19 mouse cellular contexts compared by ENCODE assay signal in genomic region chr17:5756065-5756464, GRCm38 (mm10).
A peak's percentile ranks its signal among the peaks of the same experiment; 100 is the strongest.
DNase-seq lines count a peak whose midpoint lies in the region; ATAC-seq lines count a peak whose summit lies in the region.
"Had no signal": no experiment of that assay in that cellular context is flagged by ENCODE, and none has a peak within 500 bp of the region (broad histone marks: within the 10 kb centered on the region; RNA-seq: fewer than 3 reads in every experiment).

No protein-coding gene starts in this region.

- no peaks in the 10 kb centered on the region for H3K36me3 ChIP-seq in forebrain, embryonic 16.5 days (ENCODE audit: control insufficient read depth, insufficient read depth)
- H3K36me3 ChIP-seq: embryonic facial prominence, embryonic 12.5 days; heart, embryonic 12.5 days; hindbrain, embryonic 10.5 days had no signal

- H3K4me2 ChIP-seq in forebrain, embryonic 16.5 days (ENCODE audit: low read length), result no peak overlapping the region
- H3K4me2 ChIP-seq: embryonic facial prominence, embryonic 12.5 days; heart, embryonic 12.5 days; hindbrain, embryonic 14.5 days had no signal

- H3K9ac ChIP-seq in forebrain, embryonic 16.5 days (replicated peaks; ENCODE audit: low read depth, low read length), result no peak overlapping the region
- H3K9ac ChIP-seq: embryonic facial prominence, embryonic 12.5 days; heart, embryonic 12.5 days; hindbrain, embryonic 14.5 days had no signal

- WGBS in forebrain, embryonic 16.5 days, result 60% methylated on average over 5 of the region's 5 CpGs

- H3K9me3 ChIP-seq in forebrain, embryonic 16.5 days (ENCODE audit: control insufficient read depth, low read length), result no peaks in the 10 kb centered on the region
- H3K9me3 ChIP-seq: embryonic facial prominence, embryonic 12.5 days; heart, embryonic 12.5 days; hindbrain, embryonic 10.5 days had no signal

- H3K27me3 ChIP-seq in forebrain, embryonic 16.5 days (replicated peaks; ENCODE audit: control insufficient read depth, insufficient read depth, low read length), result no peaks in the 10 kb centered on the region
- H3K27me3 ChIP-seq: embryonic facial prominence, embryonic 12.5 days had no signal

- no peak for ATAC-seq in forebrain, embryonic 16.5 days

- DNase-seq in A20 (ENCODE audit: low read depth, low spot score), result peak; percentile 85
- DNase-seq in CD4-positive, CD25-positive, alpha-beta regulatory T cell, adult 2 months (ENCODE audit: low read depth, low spot score), result peak; percentile 39
- DNase-seq in induced T-regulatory cell, adult 2 months (ENCODE audit: low read depth), result peak; percentile 60
- peak; percentile 27 to 29 for DNase-seq in thymus, postnatal 10 days (ENCODE audit: low spot score in 2 of 2)
- DNase-seq in urinary bladder, postnatal 10 days (ENCODE audit: low spot score), result no peak
- DNase-seq in kidney, adult 18-20 months, result no peak
- no peak for DNase-seq in spleen, postnatal 36 days (ENCODE audit: low spot score in 2 of 2)
- DNase-seq: adrenal gland, adult 8-10 months; adrenal gland, postnatal 36 days; B cell, adult 2 months; cerebellum, adult 8-10 months; cerebellum, postnatal 14 days; gastrocnemius, adult 2 months; gastrocnemius, postnatal 25 days had no signal

- peaks cover 12% of the 10 kb centered on the region for H3K4me1 ChIP-seq in forebrain, embryonic 16.5 days (replicated peaks; ENCODE audit: control insufficient read depth, insufficient read depth, low read length)

- H3K4me3 ChIP-seq in forebrain, embryonic 16.5 days (replicated peaks; ENCODE audit: low read length), result no peak overlapping the region
- H3K4me3 ChIP-seq: embryonic facial prominence, embryonic 12.5 days; gastrocnemius, adult 2 months; heart, embryonic 12.5 days; hindbrain, embryonic 10.5 days had no signal

- no peak overlapping the region for H3K27ac ChIP-seq in forebrain, embryonic 16.5 days (ENCODE audit: low read length)
- H3K27ac ChIP-seq: embryonic facial prominence, embryonic 12.5 days; gastrocnemius, adult 2 months; hindbrain, embryonic 10.5 days; hindbrain, embryonic 14.5 days had no signal

Comparison
In these comparisons a context has a peak if more than half of its experiments do, and no peak if none do; other contexts are left out.
1. DNase-seq: peak in A20 (single experiment), CD4-positive, CD25-positive, alpha-beta regulatory T cell, adult 2 months (single experiment), induced T-regulatory cell, adult 2 months (single experiment) and thymus, postnatal 10 days (2 of 2); none in urinary bladder, postnatal 10 days (single experiment), kidney, adult 18-20 months (single experiment) and spleen, postnatal 36 days (0 of 2).